Mouse (Mus musculus) heart, embryonic 12.5 days (tissue): ENCODE measurements around the gene Aco1. TPM values are rescaled to one million over a fixed set of nuclear protein-coding genes. Genes with fewer than 3 reads are reported as not detected.

Experiments used
- ATAC-seq: fragments of 200-750 bp; cut with Nextera tagmentation; 2 replicates; pipeline ENCODE4 v1.8.0; 2017; ENCODE audit warnings: moderate TSS enrichment, moderate library complexity; ENCODE audit not compliant: insufficient number of reproducible peaks, low FRiP score
- H3K27ac ChIP-seq: fragments of 300-500 bp; sonication (generic); 2 replicates; pipeline ENCODE4 v1.5.1; 2016; ENCODE audit warnings: mild to moderate bottlenecking, moderate library complexity; ENCODE audit not compliant: poor library complexity, severe bottlenecking
- H3K27me3 ChIP-seq: fragments of 300-500 bp; sonication (generic); replicated peaks from 2 replicates; pipeline ENCODE4 v1.6.1; 2016; ENCODE audit warnings: mild to moderate bottlenecking, moderate library complexity
- H3K36me3 ChIP-seq: fragments of 300-500 bp; sonication (generic); 2 replicates; pipeline ENCODE4 v1.6.1; 2016; ENCODE audit warnings: mild to moderate bottlenecking, moderate library complexity
- H3K4me1 ChIP-seq: fragments of 300-500 bp; sonication (generic); replicated peaks from 2 replicates; pipeline ENCODE4 v1.6.1; 2016; ENCODE audit warnings: mild to moderate bottlenecking
- H3K4me2 ChIP-seq: fragments of 300-500 bp; sonication (generic); 2 replicates; pipeline ENCODE4 v1.6.1; 2016; ENCODE audit warnings: mild to moderate bottlenecking, moderate library complexity
- H3K4me3 ChIP-seq: fragments of 300-500 bp; sonication (generic); 2 replicates; pipeline ENCODE4 v1.5.1; 2016; ENCODE audit warnings: mild to moderate bottlenecking
- H3K9ac ChIP-seq: fragments of 300-500 bp; sonication (generic); 2 replicates; pipeline ENCODE4 v1.6.1; 2016; ENCODE audit warnings: mild to moderate bottlenecking, moderate library complexity
- H3K9me3 ChIP-seq: fragments of 300-500 bp; sonication (generic); replicated peaks from 2 replicates; pipeline ENCODE4 v1.6.1; 2016; ENCODE audit warnings: mild to moderate bottlenecking, moderate library complexity
- WGBS: fragments of 180-500 bp; shearing (Covaris S2); methylation state at CpG from one replicate; pipeline ENCODE4 v1.1.7; 2016; 5-methylcytosine and 5-hydroxymethylcytosine counted together
- polyA plus RNA-seq: library from polyadenylated mRNA; unstranded; fragments of >200 nt; fragmentation: Nextera tagmentation; extraction: Ambion mirVana; gene quantifications from 2 replicates; pipeline ENCODE4 v1.2.1, GENCODE M21; 2016

The Aco1 gene
- polyA plus RNA-seq, 1 experiment from 2014 or later: 33.1 TPM

DNA sequence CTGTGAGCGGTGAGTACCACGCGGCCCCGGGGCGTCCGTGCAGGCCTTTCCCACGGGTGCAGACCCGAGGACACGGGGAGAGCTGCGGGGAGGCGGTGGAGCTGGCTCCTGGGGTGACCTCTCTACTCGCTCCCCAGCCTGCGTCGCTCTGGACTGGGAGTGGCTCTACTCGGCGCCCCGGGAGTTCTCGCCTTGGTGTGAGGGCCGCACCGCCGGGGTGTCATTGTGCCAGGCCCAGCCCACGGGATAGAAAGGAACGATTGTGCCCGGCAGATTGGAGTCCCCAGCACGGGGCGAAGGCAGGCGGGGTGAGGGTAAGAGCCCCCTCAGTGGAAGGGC, 621 bp downstream of the Aco1 start:
- Histone ChIP-seq H3K27me3 (no peaks in the 10 kb centered on the region), H3K36me3 (no peaks in the 10 kb centered on the region), H3K27ac (peak overlapping the region; percentile 76), H3K9me3 (no peaks in the 10 kb centered on the region), H3K4me2 (peak overlapping the region; percentile 75), H3K4me1 (peaks cover 21% of the 10 kb centered on the region), H3K9ac (peak overlapping the region; percentile 83), H3K4me3 (peak overlapping the region; percentile 80)
- 0% methylated on average over 27 of the region's 27 CpGs for WGBS
- ATAC-seq: no peak

DNA sequence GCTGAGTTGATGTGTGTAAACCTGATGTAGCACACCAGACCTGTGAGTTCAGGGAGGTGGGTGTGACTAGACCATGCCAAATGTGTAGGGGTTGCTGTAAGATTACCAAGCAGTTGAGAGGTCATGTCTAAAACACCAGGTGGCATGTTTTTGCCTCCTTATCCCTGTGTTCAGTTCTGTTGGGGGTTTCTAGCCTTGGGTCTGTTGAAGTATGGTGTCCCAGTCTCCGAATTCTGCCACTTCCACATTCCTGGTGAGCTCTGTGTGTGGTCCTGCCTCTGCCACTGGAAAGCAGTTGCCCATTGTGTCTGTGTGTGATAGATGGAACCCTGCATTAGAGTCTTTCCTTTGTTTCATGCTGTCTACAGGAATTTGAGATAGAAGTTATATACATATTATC, 1.7 kb downstream of the Aco1 start:
- Histone ChIP-seq H3K27me3 (no peaks in the 10 kb centered on the region), H3K9ac (peak overlapping the region; percentile 32; the same call in 1 of the 2 replicates), H3K4me3 (peak overlapping the region; percentile 80), H3K27ac (no peak overlapping the region), H3K4me2 (peak overlapping the region; percentile 75), H3K9me3 (no peaks in the 10 kb centered on the region), H3K36me3 (no peaks in the 10 kb centered on the region), H3K4me1 (peaks cover 21% of the 10 kb centered on the region)
- WGBS: 48% methylated on average over 1 of the region's 1 CpGs
- no peak for ATAC-seq

DNA sequence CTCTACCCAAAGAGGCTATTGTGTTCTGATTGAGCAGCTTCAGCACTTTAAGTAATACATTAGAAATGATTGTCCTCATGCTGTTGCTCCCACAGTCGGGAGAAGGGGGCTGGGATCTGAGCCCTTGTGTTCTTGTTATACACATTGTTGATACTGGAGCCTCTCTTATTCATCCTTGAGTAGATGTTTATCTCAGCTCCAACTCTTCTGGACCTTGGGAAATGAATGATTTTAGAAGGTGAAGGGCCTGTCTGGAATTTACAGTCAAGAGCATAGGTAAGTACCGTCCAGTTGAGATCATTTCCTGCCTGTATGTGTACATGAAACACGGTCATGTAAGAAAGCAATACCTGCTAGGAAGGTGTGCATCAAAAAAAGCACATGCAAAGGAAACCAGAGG, 2.1 kb downstream of the Aco1 start:
- Histone ChIP-seq H3K36me3 (no peaks in the 10 kb centered on the region), H3K4me1 (peaks cover 21% of the 10 kb centered on the region), H3K9ac (no peak overlapping the region), H3K4me3 (no peak overlapping the region), H3K27me3 (no peaks in the 10 kb centered on the region), H3K4me2 (no peak overlapping the region), H3K27ac (no peak overlapping the region), H3K9me3 (no peaks in the 10 kb centered on the region)
- 83% methylated on average over 3 of the region's 3 CpGs for WGBS
- ATAC-seq: no peak

DNA sequence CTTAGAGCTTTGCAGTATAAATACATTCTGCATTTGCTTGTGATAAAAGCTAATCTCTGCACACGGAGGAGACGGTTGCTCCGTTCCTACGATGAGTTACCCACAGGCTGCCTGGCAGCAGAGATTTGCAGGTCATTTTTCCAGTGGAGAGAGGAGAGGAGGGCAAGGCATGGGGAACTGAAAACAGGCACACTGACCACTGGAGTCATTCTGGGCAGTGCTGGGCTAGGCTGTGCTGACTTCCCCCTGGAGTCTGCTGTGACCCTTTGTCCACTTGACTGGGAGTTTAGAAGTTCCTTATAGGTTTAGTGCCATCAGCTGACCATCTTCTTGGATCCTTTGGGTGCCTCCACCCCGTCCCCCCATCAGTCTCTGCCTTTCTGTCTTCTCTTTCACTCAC, 5.4 kb downstream of the Aco1 start:
- no peak for ATAC-seq
- H3K36me3 ChIP-seq: no peaks in the 10 kb centered on the region
- H3K9ac ChIP-seq: no peak overlapping the region
- no peak overlapping the region for H3K4me3 ChIP-seq
- H3K4me1 ChIP-seq: peaks cover 15% of the 10 kb centered on the region
- H3K4me2 ChIP-seq: no peak overlapping the region
- no peak overlapping the region for H3K27ac ChIP-seq
- no peaks in the 10 kb centered on the region for H3K27me3 ChIP-seq
- no peaks in the 10 kb centered on the region for H3K9me3 ChIP-seq
- WGBS: 77% methylated on average over 5 of the region's 5 CpGs

DNA sequence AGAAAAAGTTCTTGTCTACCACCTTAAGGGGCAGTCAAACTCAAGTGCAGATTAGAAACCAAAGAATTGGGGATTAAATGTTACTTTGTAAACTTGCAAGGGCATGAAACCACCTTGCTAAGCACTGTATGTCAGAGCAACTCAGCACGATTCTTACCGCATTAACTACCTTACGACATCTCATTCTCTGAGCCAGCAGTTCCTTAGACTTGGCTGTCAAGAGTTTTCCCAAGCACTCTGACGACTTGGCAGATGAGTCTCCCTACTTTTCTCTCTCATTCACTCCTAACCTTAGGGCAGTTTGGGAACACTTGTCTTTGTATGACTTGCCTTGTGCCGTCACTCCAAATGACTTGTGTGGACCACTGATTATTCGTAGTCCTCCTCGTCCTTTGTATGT, 7.2 kb downstream of the Aco1 start:
- Histone ChIP-seq H3K27ac (no peak overlapping the region), H3K4me3 (no peak overlapping the region), H3K4me2 (no peak overlapping the region), H3K9ac (no peak overlapping the region), H3K9me3 (no peaks in the 10 kb centered on the region), H3K27me3 (no peaks in the 10 kb centered on the region), H3K4me1 (0 out of 2 replicates have a peak, but pooled peaks cover 4% of the 10 kb centered on the region), H3K36me3 (no peaks in the 10 kb centered on the region)
- WGBS: 92% methylated on average over 7 of the region's 7 CpGs
- no peak for ATAC-seq

DNA sequence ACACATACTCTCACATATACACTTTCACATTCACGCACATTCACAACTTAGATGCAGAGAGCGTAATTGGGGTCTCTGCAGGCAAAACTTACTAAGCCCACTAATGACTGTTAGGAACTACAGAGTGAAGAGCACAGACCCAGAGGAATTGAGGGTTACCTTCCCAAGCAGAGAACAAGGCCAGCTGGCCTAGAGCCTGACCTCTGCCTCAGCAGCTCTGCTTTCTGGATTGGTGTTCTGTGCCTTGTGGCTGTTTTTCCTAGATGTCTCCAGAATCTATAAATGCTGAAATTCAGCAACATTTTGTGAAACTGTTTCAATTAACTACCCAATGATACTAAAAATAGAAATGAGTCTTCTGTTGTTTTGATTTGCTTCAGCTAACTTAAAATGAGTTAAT, 9.9 kb downstream of the Aco1 start:
- Histone ChIP-seq H3K9me3 (no peaks in the 10 kb centered on the region), H3K27me3 (no peaks in the 10 kb centered on the region), H3K4me3 (no peak overlapping the region), H3K9ac (no peak overlapping the region), H3K4me2 (no peak overlapping the region), H3K36me3 (no peaks in the 10 kb centered on the region), H3K27ac (no peak overlapping the region), H3K4me1 (peaks cover 26% of the 10 kb centered on the region)
- 94% methylated on average over 2 of the region's 2 CpGs for WGBS
- no peak for ATAC-seq

DNA sequence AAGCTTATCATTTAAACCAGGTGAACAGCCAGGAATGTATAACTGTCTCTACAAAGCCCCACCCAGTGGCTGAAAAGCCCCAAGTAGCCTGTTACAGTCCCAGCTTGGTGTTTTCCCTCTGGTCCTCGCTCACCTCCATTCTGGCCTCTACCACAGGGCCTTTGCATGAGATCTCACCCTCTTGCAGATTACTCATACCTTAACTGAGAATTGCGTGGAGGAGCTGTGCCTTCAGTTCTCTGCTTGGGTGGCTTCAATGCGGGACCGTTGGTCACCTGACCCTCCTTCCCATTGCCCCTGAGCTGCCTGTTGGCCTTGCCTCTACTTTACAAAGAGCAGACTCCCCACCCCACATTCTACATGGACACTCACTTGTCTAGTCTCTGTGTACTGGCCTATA, 10.6 kb downstream of the Aco1 start:
- ATAC-seq: no peak
- Histone ChIP-seq H3K9ac (no peak overlapping the region), H3K27me3 (no peaks in the 10 kb centered on the region), H3K4me2 (no peak overlapping the region), H3K4me3 (no peak overlapping the region), H3K4me1 (peaks cover 23% of the 10 kb centered on the region), H3K27ac (no peak overlapping the region), H3K36me3 (no peaks in the 10 kb centered on the region), H3K9me3 (no peaks in the 10 kb centered on the region)
- WGBS: 90% methylated on average over 4 of the region's 4 CpGs

DNA sequence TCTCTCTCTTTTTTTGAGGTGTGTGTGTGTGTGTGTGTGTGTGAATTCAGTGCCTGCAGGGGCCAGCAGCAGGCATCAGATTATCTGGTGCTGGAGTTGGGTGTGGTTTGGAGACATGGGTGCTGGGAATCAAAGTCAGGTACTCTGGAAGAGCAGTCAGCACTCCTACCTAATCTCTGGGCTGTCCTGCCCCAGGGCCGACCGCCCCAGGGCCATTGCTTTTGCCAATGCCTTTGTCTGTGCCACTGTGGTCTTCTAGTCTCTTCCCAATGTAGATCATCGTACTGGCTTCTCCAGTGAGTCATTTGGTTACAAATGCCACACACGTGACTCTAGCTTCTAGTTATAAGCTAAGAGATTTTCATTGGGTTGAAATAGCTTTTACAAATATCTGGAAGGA, 11.9 kb downstream of the Aco1 start:
- Histone ChIP-seq H3K9me3 (no peaks in the 10 kb centered on the region), H3K4me2 (no peak overlapping the region), H3K27me3 (no peaks in the 10 kb centered on the region), H3K9ac (no peak overlapping the region), H3K4me3 (no peak overlapping the region), H3K27ac (no peak overlapping the region), H3K4me1 (peaks cover 23% of the 10 kb centered on the region), H3K36me3 (no peaks in the 10 kb centered on the region)
- 86% methylated on average over 4 of the region's 4 CpGs for WGBS
- no peak for ATAC-seq

DNA sequence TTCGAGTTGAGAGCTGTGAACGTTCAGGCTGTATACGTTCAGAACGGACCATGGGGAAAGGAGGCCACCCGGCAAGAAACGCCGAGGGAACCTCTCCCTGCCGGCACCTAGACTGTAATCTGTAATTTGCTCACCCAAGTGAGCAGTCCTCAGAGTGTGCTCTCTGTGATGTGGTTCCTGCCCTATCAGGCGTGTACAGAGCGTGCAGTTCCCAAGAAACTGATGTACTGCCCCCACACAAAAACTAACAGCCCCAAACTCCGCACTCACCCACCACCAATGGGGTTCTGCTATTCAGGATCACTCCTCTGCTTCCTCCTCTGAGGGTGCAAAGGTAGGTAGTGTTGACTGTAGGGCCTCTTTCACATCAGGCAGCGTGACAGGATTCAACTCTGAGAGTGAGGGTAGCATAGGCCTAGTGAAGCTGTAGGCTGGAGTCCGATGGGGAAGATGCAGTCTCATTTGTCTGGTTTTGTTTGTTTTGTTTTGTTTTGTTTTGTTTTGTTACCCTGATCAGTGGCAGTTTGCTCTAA, 12.7 kb downstream of the Aco1 start:
- no peak overlapping the region for H3K9ac ChIP-seq
- H3K9me3 ChIP-seq: peaks cover 1% of the 10 kb centered on the region; the same call in 1 of the 2 replicates
- no peak overlapping the region for H3K4me2 ChIP-seq
- no peaks in the 10 kb centered on the region for H3K27me3 ChIP-seq
- peaks cover 23% of the 10 kb centered on the region for H3K4me1 ChIP-seq
- 84% methylated on average over 13 of the region's 13 CpGs for WGBS
- no peak for ATAC-seq
- no peak overlapping the region for H3K27ac ChIP-seq
- peaks cover under 1% of the 10 kb centered on the region; the same call in 1 of the 2 replicates for H3K36me3 ChIP-seq
- H3K4me3 ChIP-seq: no peak overlapping the region

DNA sequence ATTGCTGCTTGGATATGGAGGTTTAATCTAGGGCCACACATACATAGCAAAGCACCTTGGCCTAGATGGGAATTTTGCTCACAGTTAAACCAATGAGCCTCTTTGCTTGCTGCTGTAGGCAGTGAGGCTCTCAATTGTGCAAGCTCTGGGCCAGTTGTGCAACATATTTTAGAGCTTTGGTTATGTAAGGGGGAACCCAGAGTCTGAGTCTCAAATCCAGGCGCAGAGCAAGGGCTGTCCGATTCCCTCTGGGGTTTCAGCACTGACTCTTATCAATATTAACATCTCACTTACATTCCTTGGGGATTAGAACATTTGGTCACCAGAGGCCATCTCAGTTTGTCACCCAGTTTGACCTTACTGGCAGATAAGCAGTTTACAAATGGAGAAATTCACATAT, 13.3 kb downstream of the Aco1 start:
- H3K4me1 ChIP-seq: peaks cover 23% of the 10 kb centered on the region
- no peak overlapping the region for H3K27ac ChIP-seq
- H3K9me3 ChIP-seq: peaks cover 7% of the 10 kb centered on the region
- no peak for ATAC-seq
- H3K9ac ChIP-seq: no peak overlapping the region
- no peaks in the 10 kb centered on the region for H3K27me3 ChIP-seq
- H3K4me3 ChIP-seq: no peak overlapping the region
- peaks cover 6% of the 10 kb centered on the region for H3K36me3 ChIP-seq
- WGBS: 40% methylated on average over 2 of the region's 2 CpGs
- no peak overlapping the region for H3K4me2 ChIP-seq

DNA sequence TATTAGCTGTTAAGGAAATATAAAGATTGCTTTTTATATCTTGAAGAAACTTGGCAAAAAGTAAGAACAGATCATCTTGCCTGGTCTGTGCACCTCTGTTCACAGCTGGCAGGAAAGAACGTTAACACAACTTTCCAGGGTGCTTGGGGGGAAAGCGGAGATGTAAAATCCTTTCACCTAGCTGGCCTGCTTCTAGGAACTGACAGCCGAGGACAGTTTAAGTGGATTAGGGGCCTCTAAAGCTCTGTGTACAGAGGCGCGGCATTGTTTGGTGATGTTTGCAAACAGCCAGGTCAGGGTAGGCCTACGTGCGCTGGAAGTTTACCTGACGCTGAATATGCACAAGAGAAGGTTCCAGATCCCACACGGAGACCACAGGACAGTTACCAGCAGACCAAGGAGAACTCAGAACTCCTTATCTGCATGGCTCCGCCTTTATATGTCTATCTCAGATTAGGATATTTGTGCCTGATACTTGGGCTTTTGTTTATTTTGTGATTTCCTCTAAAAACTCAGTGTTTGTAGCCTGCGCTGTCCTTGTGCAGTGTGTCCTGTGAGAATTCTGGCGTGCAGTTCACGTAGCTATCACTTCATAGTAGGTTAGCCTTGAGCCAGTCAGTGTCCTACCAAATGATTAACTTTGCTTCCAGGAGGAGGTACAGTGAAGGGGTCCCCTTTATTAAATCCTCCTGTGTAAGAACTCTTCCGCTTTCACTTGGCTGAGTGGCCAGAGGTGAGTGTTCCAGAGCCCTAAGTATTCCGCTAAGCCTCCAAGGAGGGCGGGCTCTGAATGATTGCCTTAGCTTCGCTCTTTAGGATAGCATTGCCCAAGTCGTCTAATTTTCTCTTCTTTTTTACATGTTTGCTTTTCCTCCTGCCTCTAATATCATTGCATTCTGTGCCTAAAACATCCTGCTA, 14.0 kb downstream of the Aco1 start:
- Histone ChIP-seq H3K9me3 (peaks cover 10% of the 10 kb centered on the region), H3K4me1 (peaks cover 23% of the 10 kb centered on the region), H3K27me3 (no peaks in the 10 kb centered on the region), H3K27ac (no peak overlapping the region), H3K4me3 (no peak overlapping the region), H3K9ac (no peak overlapping the region), H3K36me3 (peaks cover 8% of the 10 kb centered on the region), H3K4me2 (no peak overlapping the region)
- no peak for ATAC-seq
- 71% methylated on average over 18 of the region's 18 CpGs for WGBS
